8 mouse cellular contexts compared by ENCODE assay signal in the genomic region with DNA sequence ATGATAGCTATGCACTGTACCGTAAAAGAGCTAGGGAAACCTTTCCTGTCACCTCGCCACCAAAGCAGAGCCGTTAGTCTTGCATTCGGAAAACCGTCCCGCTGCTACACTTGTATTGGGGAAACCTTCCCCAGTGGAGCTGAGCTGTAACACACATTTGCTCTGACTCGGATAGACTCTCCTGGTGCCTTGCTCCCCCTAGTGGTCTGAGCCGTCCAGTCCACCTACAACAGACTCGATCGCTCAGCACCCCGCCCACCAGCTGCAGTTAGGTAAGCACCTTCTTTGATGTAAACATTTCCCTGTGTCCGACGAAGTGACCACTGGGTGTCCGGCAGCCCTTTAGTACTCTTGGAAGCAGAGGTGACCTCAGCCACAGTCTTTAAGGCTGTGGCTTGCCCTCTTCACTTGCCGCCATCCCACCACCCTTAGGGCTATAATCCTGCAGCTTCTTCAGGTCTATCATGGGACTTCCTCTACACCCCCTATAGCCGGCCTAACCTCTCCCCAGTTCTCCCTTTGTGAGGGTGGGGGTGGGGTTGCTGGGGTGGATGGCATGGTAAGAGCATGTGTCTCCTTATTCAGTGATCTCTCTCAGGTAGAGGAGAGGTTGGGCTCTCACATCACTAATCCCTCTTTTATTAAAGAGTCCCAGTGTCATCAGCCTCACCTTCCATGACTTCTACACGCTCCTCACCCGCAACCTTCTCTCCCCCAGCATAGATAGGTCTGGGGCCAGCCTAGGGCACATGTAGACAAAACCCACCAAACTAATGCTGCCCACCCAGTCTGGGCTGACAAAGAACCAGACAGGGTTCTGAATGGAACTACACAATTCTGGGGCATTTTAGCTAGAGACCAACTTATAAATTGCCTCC. TPM values are rescaled to one million over a fixed set of nuclear protein-coding genes. Genes with fewer than 3 reads are reported as not detected.
DNase-seq lines count a peak whose midpoint lies in the region; ATAC-seq and TF ChIP-seq lines count a peak whose summit lies in the region.

No protein-coding gene starts in this region.

- peak; percentile 92 for ATAC-seq in forebrain, embryonic 11.5 days (replicated peaks; ENCODE audit: low FRiP score)
- peak; percentile 79 for ATAC-seq in heart, embryonic 16.5 days (replicated peaks; ENCODE audit: extremely low read depth, insufficient read depth, low FRiP score)
- peak; percentile 86 for ATAC-seq in liver, embryonic 13.5 days (ENCODE audit: low read depth)
- peak; percentile 74 for ATAC-seq in neural tube, embryonic 11.5 days (ENCODE audit: insufficient read depth, low FRiP score, low TSS enrichment)
- peak; percentile 89 for ATAC-seq in stomach, embryonic 16.5 days (ENCODE audit: insufficient read depth, low FRiP score)

- dilution Hi-C loops in CH12.LX (cut with MboI; ENCODE audit: extremely low pct_ligation_motif_present, extremely low pct_unique_long_range_greater_than_20kb, low sequenced_read_pairs): no loop called here

- WGBS in forebrain, embryonic 11.5 days: 16% methylated on average over 18 of the region's 18 CpGs
- 9% methylated on average over 18 of the region's 18 CpGs for WGBS in heart, embryonic 16.5 days
- WGBS in liver, embryonic 13.5 days (ENCODE audit: insufficient replicate concordance): 12% methylated on average over 18 of the region's 18 CpGs
- WGBS in neural tube, embryonic 11.5 days: 13% methylated on average over 18 of the region's 18 CpGs
- WGBS in stomach, embryonic 16.5 days: 10% methylated on average over 18 of the region's 18 CpGs

- in situ Hi-C loops in CH12.LX (cut with MboI; ENCODE audit: low pct_ligation_motif_present, low pct_unique_long_range_greater_than_20kb, low sequenced_read_pairs): loop anchor here (5.0 to 25.0 kb wide), 3 partner anchors 32 to 358 kb away; partner anchors contain the start of genes Fam136a and Snrpg

- TF ChIP-seq CTCF in CH12.LX (conservative IDR thresholded peaks at IDR 0.05 in 1 of 2, IDR thresholded peaks at IDR 0.05 in 1 of 2; ENCODE audit: low read depth in 2 of 2, low read length in 2 of 2): peak; percentile 77 to 91

- peak overlapping the region; percentile 58; the same call in 1 of the 2 replicates for H3K4me2 ChIP-seq in CH12.LX (ENCODE audit: insufficient read depth, low read depth, poor library complexity, severe bottlenecking)
- H3K4me2 ChIP-seq in forebrain, embryonic 11.5 days (ENCODE audit: low read depth, low read length, severe bottlenecking): 0 out of 2 replicates have a peak overlapping the region, but pooled peaks have one; percentile 22
- peak overlapping the region; percentile 63 for H3K4me2 ChIP-seq in heart, embryonic 16.5 days (ENCODE audit: low read depth, low read length)
- H3K4me2 ChIP-seq in liver, embryonic 13.5 days: peak overlapping the region; percentile 49
- H3K4me2 ChIP-seq in neural tube, embryonic 11.5 days (ENCODE audit: low read depth): peak overlapping the region; percentile 24; the same call in 1 of the 2 replicates
- H3K4me2 ChIP-seq in stomach, embryonic 16.5 days (ENCODE audit: low read depth, low read length): peak overlapping the region; percentile 43

- no peak for TF ChIP-seq POLR2A in CH12.LX (IDR thresholded peaks at IDR 0.05; ENCODE audit: low read depth, low read length)

- peak; percentile 80 for DNase-seq in CH12.LX (ENCODE audit: extremely low read depth)
- DNase-seq in c-Kit-positive CD71-positive TER-119-negative erythroid progenitor cells, embryonic 14.5 days (ENCODE audit: low read depth): peak; percentile 78
- DNase-seq in forebrain, embryonic 11.5 days (ENCODE audit: low spot score): peak; percentile 92
- DNase-seq in kidney, postnatal 25 days: peak; percentile 79 to 84
- DNase-seq in liver, embryonic 13.5 days: peak; percentile 77
- peak; percentile 88 for DNase-seq in neural tube, embryonic 11.5 days (ENCODE audit: low spot score)

- peaks cover 9% of the 10 kb centered on the region for H3K9me3 ChIP-seq in CH12.LX (replicated peaks; ENCODE audit: low read length)
- no peaks in the 10 kb centered on the region for H3K9me3 ChIP-seq in forebrain, embryonic 11.5 days (ENCODE audit: control insufficient read depth, low read length)
- no peaks in the 10 kb centered on the region; the same call in 1 of the 2 replicates for H3K9me3 ChIP-seq in heart, embryonic 16.5 days (replicated peaks; ENCODE audit: control insufficient read depth, low read length)
- no peaks in the 10 kb centered on the region for H3K9me3 ChIP-seq in liver, embryonic 13.5 days (replicated peaks)
- H3K9me3 ChIP-seq in neural tube, embryonic 11.5 days (ENCODE audit: control insufficient read depth, low read length): no peaks in the 10 kb centered on the region
- no peaks in the 10 kb centered on the region for H3K9me3 ChIP-seq in stomach, embryonic 16.5 days (replicated peaks; ENCODE audit: control insufficient read depth, low read length)

- H3K79me2 ChIP-seq in CH12.LX (replicated peaks; ENCODE audit: control insufficient read depth, extremely low read depth, insufficient read depth, poor library complexity, severe bottlenecking): no peaks in the 10 kb centered on the region

- no peaks in the 10 kb centered on the region for H3K36me3 ChIP-seq in CH12.LX (replicated peaks in 1 of 2; ENCODE audit: control insufficient read depth in 1 of 2, insufficient read depth in 1 of 2, low read length in 1 of 2)
- no peaks in the 10 kb centered on the region for H3K36me3 ChIP-seq in forebrain, embryonic 11.5 days (ENCODE audit: control insufficient read depth, insufficient read depth, low read length)
- no peaks in the 10 kb centered on the region for H3K36me3 ChIP-seq in heart, embryonic 16.5 days (ENCODE audit: control insufficient read depth, insufficient read depth)
- no peaks in the 10 kb centered on the region for H3K36me3 ChIP-seq in liver, embryonic 13.5 days
- H3K36me3 ChIP-seq in neural tube, embryonic 11.5 days (ENCODE audit: control insufficient read depth, insufficient read depth, low read length): no peaks in the 10 kb centered on the region
- H3K36me3 ChIP-seq in stomach, embryonic 16.5 days (ENCODE audit: control insufficient read depth, insufficient read depth, low read length): no peaks in the 10 kb centered on the region

- H3K27me3 ChIP-seq in CH12.LX (replicated peaks): peaks cover 18% of the 10 kb centered on the region
- no peaks in the 10 kb centered on the region for H3K27me3 ChIP-seq in forebrain, embryonic 11.5 days (ENCODE audit: control insufficient read depth, insufficient read depth, low read length)
- H3K27me3 ChIP-seq in heart, embryonic 16.5 days (ENCODE audit: control insufficient read depth, insufficient read depth, low read length): no peaks in the 10 kb centered on the region
- no peaks in the 10 kb centered on the region; the same call in 1 of the 2 replicates for H3K27me3 ChIP-seq in liver, embryonic 13.5 days
- H3K27me3 ChIP-seq in neural tube, embryonic 11.5 days (ENCODE audit: control insufficient read depth, insufficient read depth, low read length): no peaks in the 10 kb centered on the region
- H3K27me3 ChIP-seq in stomach, embryonic 16.5 days (ENCODE audit: control insufficient read depth, insufficient read depth, low read length): no peaks in the 10 kb centered on the region

- peak; percentile 80 for TF ChIP-seq RAD21 in CH12.LX (IDR thresholded peaks at IDR 0.05; ENCODE audit: low read depth, low read length)

- H3K4me1 ChIP-seq in CH12.LX (ENCODE audit: control insufficient read depth in 1 of 2, insufficient read depth in 2 of 2): peaks cover 0 to 3% of the 10 kb centered on the region in 2 experiments; a peak in 2 of 4 replicates
- no peaks in the 10 kb centered on the region for H3K4me1 ChIP-seq in forebrain, embryonic 11.5 days (replicated peaks; ENCODE audit: control insufficient read depth, insufficient read depth, low read length)
- H3K4me1 ChIP-seq in heart, embryonic 16.5 days (ENCODE audit: control insufficient read depth, insufficient read depth, low read length): peaks cover 5% of the 10 kb centered on the region; the same call in 1 of the 2 replicates
- H3K4me1 ChIP-seq in liver, embryonic 13.5 days (replicated peaks): no peaks in the 10 kb centered on the region; the same call in 1 of the 2 replicates
- H3K4me1 ChIP-seq in neural tube, embryonic 11.5 days (ENCODE audit: control insufficient read depth, insufficient read depth, low read length): no peaks in the 10 kb centered on the region
- 0 out of 2 replicates have a peak, but pooled peaks cover 2% of the 10 kb centered on the region for H3K4me1 ChIP-seq in stomach, embryonic 16.5 days (ENCODE audit: control insufficient read depth, insufficient read depth, low read length)

- H3K4me3 ChIP-seq in CH12.LX (replicated peaks in 1 of 3; ENCODE audit: low read depth in 2 of 3, low read length in 2 of 3, poor library complexity in 1 of 3): no peak overlapping the region
- no peak overlapping the region for H3K4me3 ChIP-seq in forebrain, embryonic 11.5 days (ENCODE audit: low read depth, low read length)
- peak overlapping the region; percentile 26 for H3K4me3 ChIP-seq in heart, embryonic 16.5 days (ENCODE audit: low read length)
- H3K4me3 ChIP-seq in liver, embryonic 13.5 days (replicated peaks): peak overlapping the region; percentile 7; the same call in 1 of the 2 replicates
- H3K4me3 ChIP-seq in neural tube, embryonic 11.5 days (ENCODE audit: low read depth, low read length): no peak overlapping the region
- H3K4me3 ChIP-seq in stomach, embryonic 16.5 days (replicated peaks; ENCODE audit: low read length): no peak overlapping the region

- TF ChIP-seq EP300 in CH12.LX (IDR thresholded peaks at IDR 0.05; ENCODE audit: low read length): no peak

- no peak overlapping the region for H3K27ac ChIP-seq in CH12.LX (ENCODE audit: insufficient read depth, low read depth)
- no peak overlapping the region for H3K27ac ChIP-seq in forebrain, embryonic 11.5 days (ENCODE audit: low read depth, low read length)
- H3K27ac ChIP-seq in heart, embryonic 16.5 days (ENCODE audit: low read length): no peak overlapping the region
- H3K27ac ChIP-seq in liver, embryonic 13.5 days: no peak overlapping the region
- H3K27ac ChIP-seq in neural tube, embryonic 11.5 days (ENCODE audit: low read depth, low read length): no peak overlapping the region
- H3K27ac ChIP-seq in stomach, embryonic 16.5 days (ENCODE audit: low read length): no peak overlapping the region

- H3K9ac ChIP-seq in CH12.LX (ENCODE audit: insufficient read depth, low read depth): no peak overlapping the region
- no peak overlapping the region for H3K9ac ChIP-seq in forebrain, embryonic 11.5 days (ENCODE audit: low read length)
- H3K9ac ChIP-seq in heart, embryonic 16.5 days (ENCODE audit: low read length): peak overlapping the region; percentile 42
- H3K9ac ChIP-seq in liver, embryonic 13.5 days: no peak overlapping the region; the same call in 1 of the 2 replicates
- no peak overlapping the region for H3K9ac ChIP-seq in neural tube, embryonic 11.5 days (ENCODE audit: low read length)
- H3K9ac ChIP-seq in stomach, embryonic 16.5 days (ENCODE audit: low read length): no peak overlapping the region

RNA-seq across cellular contexts. Expression of gene Figla, which starts 11.5 kb away (rescaled TPM):
- total RNA-seq in CH12.LX (2012; rRNA removed) (not detected in 2 replicates), CH12.LX (2014; rRNA removed) (not detected in 2 replicates)
- not detected in 2 replicates for polyA plus RNA-seq in CH12.LX (2012; ENCODE audit: insufficient read length, low read depth)
- polyA plus RNA-seq in forebrain, embryonic 11.5 days (2014; fragmentation: Nextera tagmentation; extraction: Ambion mirVana): not detected in 2 replicates
- polyA plus RNA-seq in heart, embryonic 16.5 days (2015; fragmentation: Nextera tagmentation; extraction: Ambion mirVana): not detected in 2 replicates
- polyA plus RNA-seq in liver, embryonic 13.5 days (2015; fragmentation: Nextera tagmentation; extraction: Ambion mirVana): not detected in 2 replicates
- polyA plus RNA-seq in neural tube, embryonic 11.5 days (2014; fragmentation: Nextera tagmentation; extraction: Ambion mirVana): not detected in 2 replicates
- polyA plus RNA-seq in stomach, embryonic 16.5 days (2015; fragmentation: Nextera tagmentation; extraction: Ambion mirVana): not detected in 2 replicates

RNA-seq across cellular contexts. Expression of gene Add2, which starts 24.0 kb away (rescaled TPM):
- total RNA-seq in CH12.LX (2012; rRNA removed) (0.08 TPM in 1 of 2 replicates, not detected in the other), CH12.LX (2014; rRNA removed) (not detected in 2 replicates)
- polyA plus RNA-seq in CH12.LX (2012; ENCODE audit: insufficient read length, low read depth): 0.11 TPM in 2 replicates
- 61.0 and 68.3 TPM in 2 replicates for polyA plus RNA-seq in forebrain, embryonic 11.5 days (2014; fragmentation: Nextera tagmentation; extraction: Ambion mirVana)
- 1.7 and 2.2 TPM in 2 replicates for polyA plus RNA-seq in heart, embryonic 16.5 days (2015; fragmentation: Nextera tagmentation; extraction: Ambion mirVana)
- polyA plus RNA-seq in liver, embryonic 13.5 days (2015; fragmentation: Nextera tagmentation; extraction: Ambion mirVana): 93.3 and 96.2 TPM in 2 replicates
- 65.8 and 67.0 TPM in 2 replicates for polyA plus RNA-seq in neural tube, embryonic 11.5 days (2014; fragmentation: Nextera tagmentation; extraction: Ambion mirVana)
- 7.5 and 8.6 TPM in 2 replicates for polyA plus RNA-seq in stomach, embryonic 16.5 days (2015; fragmentation: Nextera tagmentation; extraction: Ambion mirVana)

RNA-seq across cellular contexts. Expression of gene Dusp11, which starts 43.0 kb away (rescaled TPM):
- total RNA-seq in CH12.LX (2012; rRNA removed): 28.5 and 33.2 TPM in 2 replicates
- total RNA-seq in CH12.LX (2014; rRNA removed): 34.8 and 35.7 TPM in 2 replicates
- polyA plus RNA-seq in CH12.LX (2012; ENCODE audit: insufficient read length, low read depth): 46.6 and 48.6 TPM in 2 replicates
- polyA plus RNA-seq in forebrain, embryonic 11.5 days (2014; fragmentation: Nextera tagmentation; extraction: Ambion mirVana): 45.0 and 56.1 TPM in 2 replicates
- 40.2 and 54.6 TPM in 2 replicates for polyA plus RNA-seq in heart, embryonic 16.5 days (2015; fragmentation: Nextera tagmentation; extraction: Ambion mirVana)
- polyA plus RNA-seq in liver, embryonic 13.5 days (2015; fragmentation: Nextera tagmentation; extraction: Ambion mirVana): 29.0 and 40.3 TPM in 2 replicates
- polyA plus RNA-seq in neural tube, embryonic 11.5 days (2014; fragmentation: Nextera tagmentation; extraction: Ambion mirVana): 45.0 and 46.9 TPM in 2 replicates
- 48.3 and 50.1 TPM in 2 replicates for polyA plus RNA-seq in stomach, embryonic 16.5 days (2015; fragmentation: Nextera tagmentation; extraction: Ambion mirVana)

Comparison
In these comparisons a context has a peak if more than half of its experiments do, and no peak if none do; other contexts are left out.
1. H3K4me3 ChIP-seq: peak in heart, embryonic 16.5 days (single experiment) and liver, embryonic 13.5 days (single experiment); none in CH12.LX (0 of 3), forebrain, embryonic 11.5 days (single experiment), neural tube, embryonic 11.5 days (single experiment) and stomach, embryonic 16.5 days (single experiment).
2. Peak in every context shown above with its lines, with median percentiles within 50 percentile points of each other: DNase-seq, H3K4me2 ChIP-seq and ATAC-seq.